Mouse (Mus musculus) embryo, embryonic 11 days (tissue): ENCODE measurements at regions not wholly inside any gene's neighbourhood (a gene's known extent, or its start where the extent isn't known, plus 50 kb on each side); places are given as distances from the start of the nearest gene placed in this dataset.
"Not testable (repeated sequence)": the region's sequence is repeated elsewhere in the genome, so short reads cannot be mapped to it uniquely, and the experiment has no call there.

Experiments
- DNase-seq: peaks from one replicate; pipeline ENCODE4 v3.0.0-alpha.2; 2015

DNA sequence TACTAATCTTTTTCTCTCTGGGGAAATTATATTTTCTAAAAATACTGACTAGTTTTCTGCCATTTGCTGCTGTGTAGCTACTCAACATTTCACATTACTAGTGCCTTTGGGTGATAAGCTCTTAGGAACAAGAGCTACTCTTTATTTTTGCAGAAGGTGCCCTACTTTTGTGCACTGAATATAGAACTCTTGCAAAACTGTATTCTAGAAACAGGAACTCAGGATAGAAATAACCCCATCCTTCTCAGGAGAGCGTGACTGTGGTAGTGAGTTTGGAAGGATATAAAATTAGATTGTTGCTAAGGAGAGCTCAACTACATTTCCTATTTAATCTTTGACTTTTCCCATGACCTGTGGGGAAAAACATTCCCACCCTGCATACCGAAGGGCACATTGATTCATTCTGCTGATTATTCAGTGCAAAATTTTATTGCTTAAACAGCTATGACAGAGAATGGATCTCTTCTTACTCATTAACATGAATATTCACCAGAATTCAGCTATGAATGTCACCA, 408.0 kb upstream of the Nrsn1 start:
- no peak for DNase-seq

DNA sequence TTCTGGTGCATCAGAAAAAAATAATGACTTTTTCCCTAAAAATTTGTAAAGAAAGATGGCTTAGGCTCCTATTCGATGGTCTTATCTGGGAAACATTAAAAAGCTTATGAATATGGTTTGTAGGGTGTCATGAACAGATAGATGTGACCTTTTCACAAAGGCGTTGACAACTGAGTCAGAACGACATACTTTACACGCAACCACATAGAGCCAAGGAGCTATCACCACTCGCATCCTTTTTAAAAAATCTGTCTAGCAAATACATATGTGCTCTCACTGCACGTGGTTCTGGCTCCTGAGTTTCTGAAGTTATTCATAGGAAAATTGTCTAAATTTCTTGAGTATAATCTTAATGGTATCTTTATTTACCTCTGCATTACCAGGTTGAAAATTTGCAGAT, 404.9 kb upstream of the Nrsn1 start:
- DNase-seq, result no peak

DNA sequence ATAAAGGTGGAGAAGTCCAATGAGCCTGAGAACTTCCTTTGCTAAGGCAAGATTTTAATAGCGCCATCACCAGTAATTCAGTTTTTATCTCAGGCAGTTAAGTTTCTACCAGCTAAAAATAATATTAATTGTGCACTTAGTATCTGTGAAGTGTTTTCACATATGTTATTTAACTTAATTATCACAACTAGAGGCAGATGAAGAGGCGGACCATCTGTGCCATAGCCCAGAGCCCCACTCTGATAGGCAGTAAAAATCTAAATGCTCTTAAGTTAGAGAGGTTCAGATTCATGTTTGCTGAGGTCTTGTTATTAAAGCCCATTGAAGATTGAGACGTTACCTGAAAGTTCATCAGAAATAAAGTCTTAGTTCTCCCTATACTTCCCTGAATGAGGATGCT, 395.7 kb upstream of the Nrsn1 start:
- no peak for DNase-seq

DNA sequence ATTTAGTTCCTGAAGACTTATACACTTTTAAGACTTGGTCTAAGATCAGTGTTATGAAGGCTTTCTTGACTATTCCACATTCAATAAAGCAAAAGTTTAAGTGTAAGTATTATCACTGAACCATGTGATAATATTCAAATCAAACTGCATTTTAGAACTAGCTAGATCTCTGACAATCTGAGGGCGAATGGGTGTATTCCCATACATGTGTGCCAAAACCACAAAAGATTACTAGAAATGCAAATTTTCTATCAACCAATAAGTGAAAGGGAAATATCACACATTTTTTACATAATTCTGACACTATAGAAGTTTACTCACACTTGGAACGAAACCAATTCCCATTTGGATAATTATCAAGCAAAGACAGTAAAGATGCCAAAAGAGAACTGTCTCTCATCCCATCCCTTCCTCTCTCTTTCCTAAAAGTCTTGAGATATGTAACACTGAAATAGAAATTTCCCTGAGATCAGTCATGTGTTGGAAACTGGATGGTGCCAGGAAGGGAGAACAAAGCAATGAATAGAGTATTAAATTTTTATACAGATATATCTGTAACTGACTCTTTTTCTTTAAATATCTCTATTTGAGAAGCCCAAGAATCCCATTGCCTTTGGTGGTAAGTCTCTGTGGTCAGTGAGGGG, 394.8 kb upstream of the Nrsn1 start:
- no peak for DNase-seq

DNA sequence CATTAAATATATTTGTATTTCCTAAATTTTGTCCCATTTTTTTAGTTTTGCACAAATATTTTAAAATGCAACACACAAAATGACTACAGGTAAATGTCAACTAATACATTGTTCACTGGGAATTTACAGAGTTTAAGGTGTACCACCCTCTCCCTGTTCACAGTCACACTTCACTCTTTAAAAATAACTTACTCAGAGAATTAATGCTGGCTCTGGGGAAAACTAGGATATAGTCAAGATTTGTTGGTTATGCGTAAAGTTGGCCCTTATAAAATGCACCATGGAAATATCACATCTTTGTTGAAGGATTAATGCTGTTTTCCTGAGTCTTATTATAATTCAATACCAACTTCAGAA, 378.1 kb upstream of the Nrsn1 start:
- DNase-seq, result no peak

DNA sequence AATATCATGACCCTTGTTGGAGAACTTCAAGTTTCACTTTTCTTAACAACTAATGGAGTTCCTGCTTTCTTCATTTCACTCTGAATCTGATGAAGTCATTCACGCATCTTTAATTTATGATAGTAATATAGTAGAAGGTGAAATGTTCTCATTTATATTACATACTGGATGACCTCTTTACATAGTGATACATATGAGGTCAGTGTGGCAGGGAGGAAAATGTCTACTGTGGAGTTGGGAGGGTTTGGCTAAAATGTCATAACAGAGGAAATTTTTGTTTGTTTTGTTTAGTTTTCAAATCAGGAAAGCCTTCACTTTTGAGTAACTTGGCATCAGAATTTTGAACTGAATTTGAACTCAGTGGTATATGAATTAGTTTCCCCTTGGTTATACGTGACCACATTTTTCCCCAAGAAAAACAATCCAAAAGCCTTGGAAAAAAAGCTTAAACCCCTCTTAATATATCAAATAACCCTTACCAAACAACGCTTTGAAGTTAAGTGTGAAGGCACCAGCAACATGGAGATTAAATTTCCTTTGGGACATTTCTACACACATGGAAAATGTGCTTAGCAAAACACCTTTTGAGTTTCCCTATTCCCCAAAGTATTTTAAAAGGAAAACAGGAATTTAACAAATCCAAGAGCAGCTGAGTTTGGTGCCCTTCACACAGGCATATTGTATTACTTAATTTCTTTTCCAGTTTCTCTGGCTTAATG, 377.6 kb upstream of the Nrsn1 start:
- peak; percentile 18 for DNase-seq

DNA sequence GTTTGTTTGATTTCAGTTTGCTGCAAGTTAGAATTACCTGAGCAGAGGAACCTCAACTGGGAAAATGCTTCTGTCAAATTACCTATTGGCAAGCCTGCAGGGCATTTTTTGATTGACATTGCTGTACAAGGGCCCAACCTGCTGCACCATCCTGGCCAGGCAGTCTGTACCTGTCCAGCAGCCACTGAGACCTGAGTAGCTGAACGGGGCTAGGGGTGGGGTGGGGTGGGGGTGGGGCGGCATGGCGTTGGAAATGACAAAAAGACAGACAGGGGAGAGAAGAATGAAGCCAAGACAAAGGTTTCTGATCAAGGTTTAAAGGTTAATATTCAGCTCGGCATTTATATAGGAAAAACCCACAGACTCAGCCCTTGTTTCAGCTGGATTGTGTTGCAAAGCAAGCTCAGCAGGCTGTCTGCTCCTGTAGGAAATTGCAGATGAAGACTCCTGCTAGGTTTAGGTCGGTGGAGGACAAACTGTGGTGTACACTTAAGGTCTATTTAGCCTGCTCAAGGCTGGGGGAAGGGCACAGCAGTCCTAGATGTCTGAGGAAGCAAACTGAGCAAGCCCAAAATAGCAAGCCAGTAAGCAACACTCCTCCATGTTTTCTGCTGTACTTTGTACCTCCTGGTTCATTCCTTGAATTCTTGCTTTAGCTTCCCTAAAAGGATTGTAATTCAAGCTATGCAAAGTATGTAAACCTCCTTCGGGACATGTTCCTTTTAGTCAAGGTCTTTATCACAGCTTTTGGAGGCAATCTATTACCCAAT, 369.4 kb upstream of the Nrsn1 start:
- DNase-seq, result peak; percentile 18

DNA sequence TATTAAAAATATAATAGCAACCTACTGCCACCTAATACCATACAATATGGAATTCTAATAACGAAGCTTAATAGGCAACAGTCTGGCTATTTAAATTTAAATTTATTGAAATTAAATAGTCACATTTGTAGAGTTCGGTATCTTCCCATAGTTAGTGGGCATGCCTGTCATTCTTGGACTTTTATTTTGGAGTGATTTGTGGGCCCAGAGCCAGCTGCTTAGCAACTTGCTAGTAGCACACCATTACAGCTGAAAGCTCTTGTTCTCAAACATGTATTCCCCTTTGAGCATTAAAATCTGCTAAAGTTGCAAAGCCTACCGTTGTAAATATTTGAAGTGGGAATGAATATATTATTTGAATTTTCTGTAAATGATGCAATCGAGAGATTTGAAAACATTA, 359.2 kb upstream of the Nrsn1 start:
- no peak for DNase-seq

DNA sequence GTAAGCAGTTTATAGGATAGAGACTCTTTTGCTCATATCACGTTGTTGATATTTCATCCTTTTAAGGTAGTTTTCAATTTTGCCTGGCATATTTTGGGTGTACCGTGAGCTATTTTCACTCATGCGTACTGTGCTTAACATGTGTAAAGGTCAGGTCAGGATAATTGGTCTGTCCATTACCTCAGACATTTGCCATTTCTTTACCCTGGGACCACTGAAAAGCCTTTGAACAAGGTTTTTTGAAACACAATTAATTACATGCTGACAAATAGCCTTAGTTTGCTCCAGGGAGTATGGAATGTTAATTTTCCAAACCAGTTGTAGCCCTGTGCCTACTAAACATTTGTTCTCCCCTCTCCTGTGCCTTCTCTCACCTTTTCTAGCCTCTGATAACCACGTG, 347.3 kb upstream of the Nrsn1 start:
- peak; percentile 28 for DNase-seq

DNA sequence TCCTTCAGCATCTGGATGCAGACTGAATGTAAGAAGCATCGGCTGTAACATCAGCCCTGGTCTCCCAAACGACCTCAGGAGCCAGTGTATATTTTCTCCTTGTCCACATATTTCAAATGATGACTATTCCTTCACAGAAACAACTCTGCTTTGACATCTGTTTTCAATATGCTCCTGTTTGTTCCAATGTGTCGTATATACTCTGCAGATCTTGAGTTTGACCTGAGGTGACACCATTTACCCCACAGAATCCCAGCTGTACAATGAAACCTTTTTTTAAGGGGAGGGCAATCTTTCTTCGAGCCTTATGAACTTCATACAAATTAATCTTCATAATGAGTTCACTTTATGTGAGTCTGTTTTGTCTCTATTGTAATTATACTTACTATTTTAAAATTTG, 341.7 kb upstream of the Nrsn1 start:
- DNase-seq, result peak; percentile 77

DNA sequence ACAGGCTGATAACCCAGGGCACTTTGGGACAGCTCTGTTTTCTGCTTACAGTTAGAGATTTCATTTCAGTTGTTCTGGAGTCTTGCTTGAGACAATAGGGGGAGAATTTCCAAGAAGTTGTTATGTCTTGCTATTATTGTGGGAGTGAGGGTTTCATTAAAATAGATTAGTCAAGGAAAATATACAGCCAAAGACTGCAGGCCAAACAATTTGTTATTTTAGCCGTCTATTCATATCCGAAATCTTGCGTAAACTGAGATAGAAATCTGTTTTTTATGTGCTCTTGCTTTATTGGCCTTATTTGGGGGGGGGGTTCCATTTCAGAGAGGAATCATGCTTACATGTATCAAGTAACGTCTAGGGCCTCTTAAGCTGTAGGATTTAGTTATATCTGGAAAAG, 339.3 kb upstream of the Nrsn1 start:
- no peak for DNase-seq

DNA sequence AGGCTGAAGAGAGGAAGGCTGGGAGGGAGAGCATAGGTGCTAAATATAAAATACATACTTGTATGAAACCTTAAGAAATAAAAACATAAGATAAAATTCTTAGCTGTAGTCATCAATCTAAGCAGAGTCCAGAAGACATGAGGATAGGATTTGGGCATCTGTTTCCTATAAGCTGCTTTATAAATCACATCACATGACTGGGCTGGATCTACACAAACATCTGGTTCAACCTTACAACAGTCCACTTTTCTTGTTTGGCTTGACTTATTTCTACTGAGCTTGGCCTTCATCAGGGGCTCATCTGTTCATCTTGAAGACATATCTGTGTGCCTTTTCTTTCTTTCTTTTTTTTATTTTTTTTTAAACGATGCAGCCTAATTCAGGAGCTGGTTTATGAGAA, 338.9 kb upstream of the Nrsn1 start:
- peak; percentile 50 for DNase-seq

DNA sequence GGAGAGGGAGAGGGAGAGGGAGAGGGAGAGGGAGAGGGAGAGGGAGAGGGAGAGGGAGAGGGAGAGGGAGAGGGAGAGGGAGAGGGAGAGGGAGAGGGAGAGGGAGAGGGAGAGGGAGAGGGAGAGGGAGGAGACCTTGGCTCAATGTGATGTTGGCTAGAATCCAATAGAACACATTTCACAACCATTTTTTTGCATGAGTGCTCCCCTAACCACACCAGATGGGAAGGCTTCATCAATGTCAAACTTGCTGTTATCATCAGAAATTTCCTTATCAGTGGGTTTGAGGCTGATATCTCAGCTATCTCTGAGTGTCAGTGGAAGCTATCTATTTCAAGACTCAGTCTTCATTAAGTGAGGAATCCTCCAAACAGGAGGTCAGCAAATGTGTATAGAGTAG, 331.0 kb upstream of the Nrsn1 start:
- not testable (repeated sequence) for DNase-seq

DNA sequence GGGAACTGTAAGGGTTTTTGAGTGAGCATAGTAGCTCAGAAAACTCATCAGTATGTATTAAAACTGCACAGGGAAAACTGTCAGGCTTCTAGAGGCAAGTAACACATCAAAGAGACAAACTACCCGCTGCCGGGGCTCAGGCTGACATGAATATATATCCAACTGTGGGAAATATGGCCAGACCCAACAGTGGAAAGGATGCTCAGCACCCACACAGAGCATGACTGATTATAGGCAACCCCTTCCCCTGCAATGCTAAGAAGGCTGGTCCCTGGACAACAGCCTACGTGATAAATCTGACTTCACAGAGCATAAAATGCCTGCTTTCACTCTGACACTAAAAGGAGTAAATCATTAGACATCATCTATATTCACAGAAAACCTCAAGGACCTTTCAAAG, 324.3 kb upstream of the Nrsn1 start:
- peak; percentile 21 for DNase-seq

DNA sequence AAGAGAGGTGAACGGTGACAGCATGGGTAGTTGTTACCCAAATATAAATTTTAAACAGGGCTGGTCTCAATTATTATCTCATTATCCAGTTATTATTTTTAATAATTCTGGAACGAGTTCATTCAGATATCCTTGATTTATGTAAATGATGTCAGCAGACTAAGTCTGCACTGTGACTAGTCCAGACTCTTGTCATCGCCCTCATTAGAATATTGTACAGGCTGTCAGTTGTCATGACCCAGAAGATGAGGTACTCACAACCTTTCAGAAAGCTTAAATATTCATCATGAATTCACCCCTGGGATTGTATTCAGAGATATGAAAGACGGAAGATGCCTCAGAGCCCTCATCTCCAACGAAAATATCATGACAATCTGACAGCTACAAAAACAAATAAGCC, 300.3 kb upstream of the Nrsn1 start:
- DNase-seq, result no peak

DNA sequence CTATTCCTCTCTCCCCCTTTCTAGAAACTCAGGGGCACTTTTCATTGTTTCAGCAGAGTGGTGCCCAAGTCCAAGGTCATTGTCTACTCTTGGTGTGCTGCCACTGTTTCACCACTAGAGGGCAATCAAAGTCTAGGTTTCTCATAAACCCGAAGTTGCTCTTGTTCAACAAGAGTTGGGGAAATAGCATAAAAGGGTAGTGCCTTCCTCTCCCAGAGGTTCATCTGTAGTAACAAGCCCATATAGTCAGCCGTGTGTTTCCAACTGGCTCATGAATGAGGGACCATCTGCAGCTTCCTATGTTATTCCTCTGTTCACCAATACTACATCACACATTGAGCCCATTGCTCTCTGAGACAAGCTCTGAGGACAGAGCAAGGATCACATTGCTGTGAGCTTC, 292.4 kb upstream of the Nrsn1 start:
- DNase-seq, result peak; percentile 83

DNA sequence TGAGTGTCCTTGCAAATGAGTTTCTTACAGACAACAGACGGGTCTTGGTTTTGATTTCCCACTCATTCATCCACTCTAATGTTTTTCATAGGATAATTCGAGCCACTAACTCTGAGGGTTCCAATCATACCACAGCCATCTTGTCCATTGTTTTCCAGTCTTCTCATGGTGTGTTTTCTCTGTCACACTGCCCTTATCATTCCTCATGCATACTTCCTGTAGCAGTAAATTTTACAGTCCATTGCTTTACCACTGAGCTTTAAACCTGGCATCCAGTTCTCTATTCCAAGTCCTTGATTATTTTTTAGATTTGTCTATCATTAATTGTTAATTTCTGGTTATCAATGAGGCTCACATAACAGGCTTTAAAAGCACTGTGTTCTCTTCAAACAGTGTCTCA, 290.0 kb upstream of the Nrsn1 start:
- DNase-seq, result no peak

DNA sequence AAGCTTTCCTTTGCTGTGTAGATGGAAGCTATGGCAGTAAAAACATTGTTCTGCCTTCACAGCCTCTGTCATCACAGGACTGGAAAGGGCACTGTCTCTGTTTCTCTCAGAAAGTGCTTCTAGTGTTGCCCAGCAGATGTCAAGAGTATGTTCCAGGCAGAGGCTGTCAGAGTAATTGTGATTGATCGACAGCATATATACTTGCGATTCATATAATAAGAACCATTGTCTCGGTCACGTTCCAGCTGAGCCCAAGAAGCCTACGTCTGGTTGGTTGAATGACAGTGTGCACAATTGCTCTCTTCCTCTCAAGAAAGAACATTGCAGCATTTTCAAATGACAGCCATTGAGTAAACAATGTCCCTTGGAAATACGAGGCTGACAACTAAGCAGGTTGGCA, 284.7 kb upstream of the Nrsn1 start:
- no peak for DNase-seq

DNA sequence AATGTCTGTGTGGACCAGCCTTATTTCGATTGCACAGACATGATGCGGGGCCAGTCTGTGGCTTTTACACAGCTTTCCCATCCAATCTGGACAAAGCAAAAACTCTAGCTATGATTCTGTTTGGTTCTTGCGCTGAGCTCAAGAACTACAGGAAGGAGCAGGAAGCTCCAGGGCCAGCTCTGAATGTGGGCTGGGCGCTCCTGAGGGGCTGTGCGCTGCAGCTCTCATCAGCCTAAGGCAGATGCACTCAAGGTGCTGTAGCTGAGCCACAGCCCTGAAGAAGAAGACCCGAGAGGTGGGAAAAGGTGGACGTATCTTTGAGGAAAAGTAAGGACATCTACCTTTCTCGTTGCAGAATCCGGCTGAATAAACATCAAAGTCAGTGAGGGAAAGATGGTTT, 278.2 kb upstream of the Nrsn1 start:
- DNase-seq, result no peak

DNA sequence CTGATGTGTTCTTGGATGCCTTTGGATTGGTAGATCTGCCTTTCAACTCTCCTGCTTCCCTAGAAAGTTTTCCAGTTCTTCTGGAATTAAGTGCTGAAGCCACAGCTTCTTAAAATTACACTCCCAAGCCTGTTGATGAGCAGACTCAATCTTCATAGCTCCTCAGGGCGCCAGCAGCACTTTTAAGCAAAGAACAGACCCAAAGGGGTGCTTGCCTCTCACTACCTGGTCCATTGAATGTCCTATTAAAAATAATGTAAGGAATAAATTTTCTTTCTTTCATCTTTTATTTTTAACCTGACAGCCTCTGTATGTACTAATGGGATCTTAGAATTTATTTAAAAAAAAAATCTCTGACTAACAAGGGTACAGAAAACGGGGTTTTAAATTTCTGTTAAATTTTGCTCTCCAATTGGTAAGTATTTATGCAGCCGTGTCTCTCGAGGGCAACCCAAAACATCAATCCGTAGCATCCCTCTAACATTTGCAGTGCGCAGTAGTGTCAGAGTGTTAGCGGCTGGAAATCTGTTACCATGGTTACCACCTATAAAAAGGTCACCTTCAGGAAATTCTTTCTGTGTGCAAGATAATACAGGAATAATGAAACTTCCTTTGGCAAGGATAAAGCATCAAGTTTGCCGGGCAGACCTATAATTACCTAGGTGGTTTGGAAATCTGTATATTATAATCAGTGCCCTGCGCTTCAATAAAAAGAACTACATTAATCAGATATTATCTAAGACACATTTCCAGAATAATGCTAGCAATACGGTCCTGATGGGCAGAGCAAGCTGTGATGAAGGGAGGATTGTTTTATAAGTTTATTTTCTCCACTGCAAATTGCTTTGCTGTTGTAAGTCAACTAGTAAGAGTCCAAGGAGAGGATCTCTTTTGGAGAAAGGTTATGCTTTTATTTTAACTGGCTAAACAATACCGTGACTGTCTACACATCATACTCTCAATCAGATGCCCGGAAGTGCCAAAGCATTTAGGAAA, 277.1 kb upstream of the Nrsn1 start:
- DNase-seq, result no peak

DNA sequence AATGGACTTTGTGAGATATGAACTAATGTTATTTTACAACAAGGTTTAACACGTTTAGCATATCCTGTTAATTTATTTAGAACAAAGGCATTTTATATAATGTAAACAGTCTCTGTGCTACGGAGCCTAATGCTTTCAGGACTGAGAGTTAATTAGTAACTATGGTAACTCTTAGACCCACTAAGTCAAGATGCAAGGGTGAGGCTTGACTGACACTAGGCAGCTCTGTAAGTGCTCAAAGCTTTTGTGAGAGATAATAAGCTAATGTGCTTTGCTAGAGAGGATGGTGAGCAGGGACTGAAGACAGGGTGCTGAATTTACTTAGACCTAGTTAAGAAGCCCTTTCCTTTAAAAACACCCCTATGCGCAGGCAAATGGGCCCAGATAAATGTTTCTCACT, 253.8 kb upstream of the Nrsn1 start:
- DNase-seq, result no peak

DNA sequence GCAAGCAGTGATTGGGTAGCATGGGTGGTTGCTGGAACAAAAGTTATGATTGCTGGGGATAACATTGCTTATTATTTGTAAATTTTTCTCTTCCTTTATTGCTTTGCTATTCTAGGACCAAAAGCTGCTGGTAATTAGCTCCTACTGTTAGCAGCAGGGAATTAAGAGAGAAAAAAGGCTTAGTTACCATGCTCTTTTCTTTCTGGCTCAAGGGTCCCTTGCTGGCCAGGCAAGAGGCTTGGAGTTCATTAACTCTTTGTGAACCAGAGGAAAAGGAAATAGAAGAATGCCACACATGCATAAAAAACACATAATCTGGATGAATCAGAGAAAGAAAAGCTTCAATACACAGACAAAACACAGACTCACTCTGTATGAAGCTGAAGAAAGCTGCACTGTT, 237.1 kb upstream of the Nrsn1 start:
- DNase-seq, result peak; percentile 12

DNA sequence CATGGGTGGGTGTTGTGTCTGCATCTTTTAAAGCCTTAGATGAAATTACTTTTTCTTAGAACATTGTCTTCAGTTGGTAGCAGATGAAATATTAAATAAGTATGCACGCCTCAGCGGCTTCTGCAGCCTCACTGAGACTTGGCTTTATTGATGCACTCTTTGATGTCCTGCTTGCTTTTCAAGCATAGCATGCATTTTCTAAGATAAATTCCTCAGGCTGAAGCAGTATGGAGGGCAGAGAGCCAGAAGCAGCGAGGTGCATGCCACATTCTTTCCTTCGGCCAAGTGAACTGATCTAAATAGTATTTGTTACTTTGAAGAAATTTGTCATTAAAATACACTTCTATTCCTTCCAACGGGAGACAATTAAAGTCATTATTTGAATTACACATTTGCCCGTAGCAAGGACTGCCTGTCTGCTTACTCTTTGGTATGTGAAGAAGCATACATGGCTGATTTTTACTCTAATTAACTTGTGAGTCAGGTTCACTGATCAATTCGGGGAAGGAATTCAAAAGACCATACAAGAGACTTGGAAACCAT, 224.3 kb upstream of the Nrsn1 start:
- no peak for DNase-seq
